Comparison of ENCODE assay signal across 24 mouse cellular contexts in the genomic region with DNA sequence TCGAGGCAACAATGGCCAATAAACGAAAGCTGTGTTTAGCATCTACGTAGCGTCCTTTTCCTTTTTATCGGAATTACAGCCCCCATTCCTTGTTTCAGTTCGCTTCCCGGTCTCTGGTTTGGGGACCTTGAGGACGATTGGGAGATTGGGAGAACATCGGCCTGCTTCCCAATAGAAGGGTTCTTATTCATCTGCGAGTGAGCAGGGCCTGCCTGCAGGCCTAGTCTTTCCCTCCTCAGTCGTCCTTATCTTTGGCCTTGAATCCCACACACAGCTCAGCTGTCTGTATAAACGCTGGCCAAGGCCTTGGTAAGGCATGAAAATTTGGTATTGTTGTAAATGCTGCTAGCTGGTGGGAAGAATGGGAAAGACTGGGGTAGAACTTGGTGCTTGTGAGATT. TPM values are rescaled to one million over a fixed set of nuclear protein-coding genes. Genes with fewer than 3 reads are reported as not detected.
DNase-seq lines count a peak whose midpoint lies in the region; ATAC-seq and TF ChIP-seq lines count a peak whose summit lies in the region.
"Had no signal": no experiment of that assay in that cellular context is flagged by ENCODE, and none has a peak within 500 bp of the region (broad histone marks: within the 10 kb centered on the region; RNA-seq: fewer than 3 reads in every experiment).

No protein-coding gene starts in this region.

- H3K27me3 ChIP-seq in lung, embryonic 14.5 days (ENCODE audit: insufficient read depth, low read length), result no peaks in the 10 kb centered on the region
- H3K27me3 ChIP-seq: CH12.LX; forebrain, embryonic 13.5 days; hindbrain, embryonic 12.5 days; hindbrain, embryonic 15.5 days; Patski had no signal

- no peak for ATAC-seq in lung, embryonic 14.5 days (ENCODE audit: insufficient read depth)
- ATAC-seq: forebrain, embryonic 13.5 days; forebrain, embryonic 16.5 days; Patski had no signal

- DNase-seq in adrenal gland, postnatal 10 days, result peak; percentile 17
- DNase-seq in adrenal gland, adult 18-20 months (ENCODE audit: low spot score in 2 of 2), result no peak
- no peak for DNase-seq in lung, embryonic 14.5 days
- DNase-seq in lung, adult 2 months, result no peak
- peak; percentile 69 for DNase-seq in ovary, adult 18-20 months (ENCODE audit: low spot score)
- no peak for DNase-seq in ovary, postnatal 14 days (ENCODE audit: low spot score)
- peak; percentile 70 for DNase-seq in testis, postnatal 14 days (ENCODE audit: low spot score)
- DNase-seq: B cell, adult 2 months; cerebellum, adult 18-20 months; cerebellum, adult 9-10 months; cerebellum, postnatal 14 days; gastrocnemius, adult 2 months; gastrocnemius, postnatal 14 days; heart, adult 11 months had no signal

- 68% methylated on average over 12 of the region's 12 CpGs for WGBS in lung, embryonic 14.5 days
- 61% methylated on average over 12 of the region's 12 CpGs for WGBS in lung, adult 2 months

- H3K4me2 ChIP-seq in lung, embryonic 14.5 days, result no peak overlapping the region
- H3K4me2 ChIP-seq: forebrain, embryonic 13.5 days; heart, embryonic 11.5 days; hindbrain, embryonic 12.5 days; hindbrain, embryonic 15.5 days had no signal

- peaks cover 4% of the 10 kb centered on the region; the same call in 1 of the 2 replicates for H3K4me1 ChIP-seq in lung, embryonic 14.5 days (ENCODE audit: insufficient read depth)
- no peaks in the 10 kb centered on the region for H3K4me1 ChIP-seq in lung, adult 2 months (ENCODE audit: control insufficient read depth, insufficient read depth, low read length)
- H3K4me1 ChIP-seq: forebrain, embryonic 13.5 days; hindbrain, embryonic 12.5 days; hindbrain, embryonic 15.5 days had no signal

- peak overlapping the region; percentile 15; the same call in 1 of the 2 replicates for H3K27ac ChIP-seq in lung, embryonic 14.5 days (ENCODE audit: low read depth)
- H3K27ac ChIP-seq: forebrain, embryonic 10.5 days; forebrain, embryonic 13.5 days; gastrocnemius, adult 2 months; hindbrain, embryonic 12.5 days; hindbrain, embryonic 15.5 days had no signal

- no peak overlapping the region for H3K4me3 ChIP-seq in lung, embryonic 14.5 days (ENCODE audit: low read depth, low read length)
- no peak overlapping the region for H3K4me3 ChIP-seq in lung, adult 2 months (replicated peaks; ENCODE audit: extremely low read depth, low read depth, low read length)
- H3K4me3 ChIP-seq: forebrain, embryonic 10.5 days; forebrain, embryonic 13.5 days; gastrocnemius, adult 2 months; hindbrain, embryonic 12.5 days; hindbrain, embryonic 15.5 days had no signal

- no peaks in the 10 kb centered on the region for H3K36me3 ChIP-seq in lung, embryonic 14.5 days (ENCODE audit: insufficient read depth)
- H3K36me3 ChIP-seq: G1E; hindbrain, embryonic 15.5 days had no signal

- no peak overlapping the region for H3K9ac ChIP-seq in lung, embryonic 14.5 days
- H3K9ac ChIP-seq: forebrain, embryonic 13.5 days; hindbrain, embryonic 12.5 days; hindbrain, embryonic 15.5 days had no signal

- no peak for TF ChIP-seq CTCF in lung, embryonic 14.5 days (IDR thresholded peaks at IDR 0.05; ENCODE audit: low read depth)
- no peak for TF ChIP-seq CTCF in lung, adult 2 months (IDR thresholded peaks at IDR 0.05; ENCODE audit: insufficient read depth, low read length)

- no peak for TF ChIP-seq POLR2A in lung, adult 2 months (IDR thresholded peaks at IDR 0.05; ENCODE audit: borderline replicate concordance, extremely low read depth, low read depth, low read length)

- no peaks in the 10 kb centered on the region for H3K9me3 ChIP-seq in lung, embryonic 14.5 days (ENCODE audit: low read depth, low read length)
- H3K9me3 ChIP-seq: forebrain, embryonic 10.5 days; forebrain, embryonic 13.5 days; hindbrain, embryonic 12.5 days; hindbrain, embryonic 15.5 days had no signal

RNA-seq across cellular contexts. Expression of a gene that starts 36.5 kb away (rescaled TPM):
- total RNA-seq in adrenal gland, postnatal 10 days (2021), result 10 to 100 TPM; 11.7 to 13.5 TPM
- total RNA-seq in adrenal gland, adult 18-20 months (2021), result 10 to 100 TPM; 11.9 to 15.1 TPM
- 6.5 and 10.1 TPM in 2 replicates for polyA plus RNA-seq in lung, embryonic 14.5 days (2014; fragmentation: Nextera tagmentation; extraction: Ambion mirVana)
- polyA plus RNA-seq in lung, adult 2 months (2012; rRNA removed), result 0.17 and 0.63 TPM in 2 replicates
- total RNA-seq: CH12.LX; hematopoietic stem cell, adult 5-6 weeks had no signal
- polyA plus RNA-seq: G1E had no signal

Comparison
In these comparisons a context has a peak if more than half of its experiments do, and no peak if none do; other contexts are left out.
1. DNase-seq: peak in adrenal gland, postnatal 10 days (single experiment), ovary, adult 18-20 months (single experiment) and testis, postnatal 14 days (single experiment); none in adrenal gland, adult 18-20 months (0 of 2), lung, embryonic 14.5 days (single experiment), lung, adult 2 months (single experiment) and ovary, postnatal 14 days (single experiment).